Mouse (Mus musculus): ENCODE data around the gene Ccdc160. TPM values are rescaled to one million over a fixed set of nuclear protein-coding genes. Genes with fewer than 3 reads are reported as not detected.

The Ccdc160 gene
- polyA plus RNA-seq, 1 experiment = not detected

DNA sequence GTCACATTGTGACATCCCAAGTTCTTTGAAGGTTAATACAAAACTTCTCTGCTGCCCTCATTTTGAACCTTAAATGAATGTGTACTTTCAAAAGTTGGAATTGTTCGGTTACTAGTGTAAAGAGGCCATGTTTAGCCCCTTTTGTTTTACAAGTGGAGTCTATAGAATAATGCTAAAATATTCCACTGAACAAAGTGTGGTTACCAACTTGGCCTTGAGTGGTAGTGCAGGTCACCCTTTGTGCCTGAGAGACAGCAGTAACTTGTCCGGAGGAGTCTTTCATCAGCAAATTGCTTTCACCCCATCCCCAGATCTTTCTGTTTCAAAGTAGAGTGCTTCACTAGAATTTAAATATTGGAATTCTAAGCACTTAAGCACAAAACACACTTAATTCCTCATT is 31.8 kb upstream of the Ccdc160 start:
- no peak for TF ChIP-seq CTCF (IDR thresholded peaks at IDR 0.05; ENCODE audit: control insufficient read depth, insufficient read depth, low read length)
- TF ChIP-seq POLR2A (IDR thresholded peaks at IDR 0.05; ENCODE audit: borderline replicate concordance, control insufficient read depth, low read depth, low read length) = no peak
- H3K27ac ChIP-seq (ENCODE audit: control insufficient read depth, insufficient read depth, low read depth, low read length, poor library complexity) = no peak overlapping the region
- H3K4me1 ChIP-seq (ENCODE audit: control insufficient read depth, insufficient read depth, low read length) = no peaks in the 10 kb centered on the region
- WGBS = 80% methylated on average over 2 of the region's 2 CpGs
- no peak overlapping the region for H3K4me3 ChIP-seq (replicated peaks; ENCODE audit: control insufficient read depth, low read depth, low read length)

DNA sequence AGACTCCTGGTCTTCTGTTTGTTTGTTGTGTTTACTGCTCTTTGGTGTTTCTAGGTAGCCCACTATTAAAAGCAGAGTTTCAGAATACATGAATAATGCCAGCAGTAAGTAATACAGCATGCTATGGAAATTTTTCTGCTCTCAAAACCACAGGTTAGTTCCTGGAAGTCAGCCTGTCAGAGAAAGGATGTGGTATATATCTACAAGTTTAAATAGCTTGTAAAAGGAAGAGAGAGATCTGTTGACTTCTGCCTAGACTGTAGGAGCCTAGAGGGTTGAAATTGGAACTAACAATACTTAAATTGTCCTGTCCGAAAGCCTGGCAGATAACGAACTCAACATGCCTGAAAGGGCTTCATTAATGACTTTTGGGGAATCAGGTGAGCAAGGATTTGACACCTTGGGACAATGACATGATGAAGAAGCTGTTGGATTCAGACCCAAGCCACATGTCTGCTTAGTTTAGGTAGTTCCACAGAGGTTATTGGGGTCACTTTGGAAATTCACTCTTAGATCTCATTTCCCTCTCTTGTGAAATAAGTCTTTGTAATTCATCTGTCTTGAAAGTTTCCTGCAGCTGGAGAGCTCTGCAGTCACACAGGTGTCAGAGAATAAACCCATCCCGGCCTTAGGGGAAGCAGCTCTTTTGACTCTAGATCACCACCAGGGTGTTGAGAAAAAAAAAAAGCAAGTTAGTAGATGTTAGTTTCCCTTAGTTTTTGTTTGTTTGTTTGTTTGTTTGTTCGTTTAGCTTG is 30.6 kb upstream of the Ccdc160 start:
- WGBS = 28% methylated on average over 4 of the region's 4 CpGs
- H3K27ac ChIP-seq (ENCODE audit: control insufficient read depth, insufficient read depth, low read depth, low read length, poor library complexity) = no peak overlapping the region

DNA sequence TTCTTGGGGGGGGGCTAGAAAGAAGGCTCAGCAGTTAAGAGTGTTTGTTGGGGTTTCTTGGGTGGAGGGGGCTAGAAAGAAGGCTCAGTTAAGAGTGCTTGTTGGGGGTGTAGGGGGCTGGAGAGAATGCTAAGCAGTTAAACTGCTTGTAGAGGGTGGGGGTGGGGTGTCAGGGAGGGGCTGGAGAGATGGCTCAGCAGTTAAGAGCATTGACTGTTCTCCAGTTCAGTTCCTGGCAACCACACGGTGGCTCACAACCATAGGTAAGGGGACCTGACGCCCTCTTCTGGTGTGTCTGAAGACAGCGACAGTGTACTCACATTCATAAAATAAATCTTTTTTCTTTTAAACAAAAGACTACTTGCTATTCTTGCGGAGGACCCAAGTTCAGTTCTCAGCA is 28.8 kb upstream of the Ccdc160 start:
- Histone ChIP-seq H3K4me3 (replicated peaks; ENCODE audit: control insufficient read depth, low read depth, low read length) (no peak overlapping the region), H3K27ac (ENCODE audit: control insufficient read depth, insufficient read depth, low read depth, low read length, poor library complexity) (no peak overlapping the region), H3K4me1 (ENCODE audit: control insufficient read depth, insufficient read depth, low read length) (no peaks in the 10 kb centered on the region)
- no peak for TF ChIP-seq CTCF (IDR thresholded peaks at IDR 0.05; ENCODE audit: control insufficient read depth, insufficient read depth, low read length)
- WGBS = 67% methylated on average over 4 of the region's 4 CpGs

More for the DNA sequence above, 30.6 kb upstream of the Ccdc160 start:
- no peak overlapping the region for H3K4me3 ChIP-seq (replicated peaks; ENCODE audit: control insufficient read depth, low read depth, low read length)
- TF ChIP-seq CTCF (IDR thresholded peaks at IDR 0.05; ENCODE audit: control insufficient read depth, insufficient read depth, low read length) (no peak), POLR2A (IDR thresholded peaks at IDR 0.05; ENCODE audit: borderline replicate concordance, control insufficient read depth, low read depth, low read length) (no peak)
- H3K4me1 ChIP-seq (ENCODE audit: control insufficient read depth, insufficient read depth, low read length) = no peaks in the 10 kb centered on the region

DNA sequence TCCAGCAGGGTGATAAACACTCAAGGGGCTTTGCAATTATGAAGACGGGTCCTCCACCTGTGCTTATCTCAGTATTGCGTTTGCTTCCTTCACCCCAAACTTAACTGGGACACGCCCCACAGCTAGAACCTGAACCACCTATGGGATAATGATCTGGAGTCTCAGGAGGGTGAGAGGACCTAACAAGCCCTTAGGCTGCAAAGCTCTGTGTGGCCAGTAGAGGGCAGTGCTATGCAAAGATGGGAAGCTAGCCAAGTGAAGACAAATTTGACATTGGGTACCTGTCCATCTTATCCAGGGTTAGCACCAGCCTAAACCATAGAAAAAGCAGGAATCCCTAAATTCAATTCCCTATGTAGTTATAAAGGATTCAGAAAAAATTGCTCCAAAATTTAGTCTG is 15.0 kb upstream of the Ccdc160 start:
- 36% methylated on average over 3 of the region's 3 CpGs for WGBS
- no peak for TF ChIP-seq POLR2A (IDR thresholded peaks at IDR 0.05; ENCODE audit: borderline replicate concordance, control insufficient read depth, low read depth, low read length)
- peak; percentile 63 for TF ChIP-seq CTCF (IDR thresholded peaks at IDR 0.05; ENCODE audit: control insufficient read depth, insufficient read depth, low read length)

DNA sequence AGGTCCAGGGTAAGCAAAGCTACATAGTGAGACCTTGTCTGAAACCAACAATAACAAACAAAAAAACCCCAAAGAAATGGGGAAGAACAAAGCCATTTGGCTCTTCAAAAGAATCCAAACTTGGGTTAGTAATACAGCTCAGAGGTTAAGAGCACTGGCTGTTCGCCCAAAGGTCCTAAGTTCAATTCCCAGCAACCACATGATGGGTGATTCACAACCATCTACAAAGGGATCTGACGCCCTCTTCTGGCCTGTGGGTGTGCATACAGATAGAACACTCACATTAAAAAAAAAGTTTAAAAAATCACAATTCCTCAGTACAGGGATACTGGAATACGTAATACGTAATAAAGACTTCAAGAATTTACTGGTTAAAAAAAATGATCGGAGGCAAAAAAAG is 13.3 kb upstream of the Ccdc160 start:
- Histone ChIP-seq H3K27ac (ENCODE audit: control insufficient read depth, insufficient read depth, low read depth, low read length, poor library complexity) (no peak overlapping the region), H3K4me1 (ENCODE audit: control insufficient read depth, insufficient read depth, low read length) (no peaks in the 10 kb centered on the region), H3K4me3 (replicated peaks; ENCODE audit: control insufficient read depth, low read depth, low read length) (no peak overlapping the region)
- TF ChIP-seq POLR2A (IDR thresholded peaks at IDR 0.05; ENCODE audit: borderline replicate concordance, control insufficient read depth, low read depth, low read length) = no peak
- TF ChIP-seq CTCF (IDR thresholded peaks at IDR 0.05; ENCODE audit: control insufficient read depth, insufficient read depth, low read length) = no peak
- 75% methylated on average over 5 of the region's 5 CpGs for WGBS

More for the DNA sequence above, 15.0 kb upstream of the Ccdc160 start:
- Histone ChIP-seq H3K27ac (ENCODE audit: control insufficient read depth, insufficient read depth, low read depth, low read length, poor library complexity) (no peak overlapping the region), H3K4me1 (ENCODE audit: control insufficient read depth, insufficient read depth, low read length) (no peaks in the 10 kb centered on the region), H3K4me3 (replicated peaks; ENCODE audit: control insufficient read depth, low read depth, low read length) (no peak overlapping the region)

DNA sequence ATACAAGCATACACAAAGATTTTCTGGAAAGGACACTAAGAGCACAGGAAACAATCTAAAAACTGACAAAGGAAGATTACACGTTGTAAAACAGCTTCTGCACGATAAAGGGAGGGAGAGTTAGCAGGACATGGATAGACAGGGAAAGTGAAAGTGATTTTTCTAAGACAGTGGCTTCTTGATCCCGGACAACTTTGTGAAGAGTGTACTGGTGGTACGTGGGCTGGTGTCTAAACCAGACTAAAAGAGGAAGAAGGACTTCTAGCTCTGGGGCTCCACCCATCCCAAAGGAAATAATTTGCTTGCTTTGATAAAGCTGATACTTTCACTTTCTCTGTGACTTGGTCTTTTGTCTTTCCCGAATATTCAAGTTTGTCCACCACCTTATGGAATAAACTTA is 7.1 kb upstream of the Ccdc160 start:
- no peaks in the 10 kb centered on the region for H3K4me1 ChIP-seq (ENCODE audit: control insufficient read depth, insufficient read depth, low read length)
- 13% methylated on average over 5 of the region's 5 CpGs for WGBS
- no peak for TF ChIP-seq POLR2A (IDR thresholded peaks at IDR 0.05; ENCODE audit: borderline replicate concordance, control insufficient read depth, low read depth, low read length)
- peak overlapping the region; percentile 2 for H3K4me3 ChIP-seq (replicated peaks; ENCODE audit: control insufficient read depth, low read depth, low read length)
- no peak overlapping the region for H3K27ac ChIP-seq (ENCODE audit: control insufficient read depth, insufficient read depth, low read depth, low read length, poor library complexity)

DNA sequence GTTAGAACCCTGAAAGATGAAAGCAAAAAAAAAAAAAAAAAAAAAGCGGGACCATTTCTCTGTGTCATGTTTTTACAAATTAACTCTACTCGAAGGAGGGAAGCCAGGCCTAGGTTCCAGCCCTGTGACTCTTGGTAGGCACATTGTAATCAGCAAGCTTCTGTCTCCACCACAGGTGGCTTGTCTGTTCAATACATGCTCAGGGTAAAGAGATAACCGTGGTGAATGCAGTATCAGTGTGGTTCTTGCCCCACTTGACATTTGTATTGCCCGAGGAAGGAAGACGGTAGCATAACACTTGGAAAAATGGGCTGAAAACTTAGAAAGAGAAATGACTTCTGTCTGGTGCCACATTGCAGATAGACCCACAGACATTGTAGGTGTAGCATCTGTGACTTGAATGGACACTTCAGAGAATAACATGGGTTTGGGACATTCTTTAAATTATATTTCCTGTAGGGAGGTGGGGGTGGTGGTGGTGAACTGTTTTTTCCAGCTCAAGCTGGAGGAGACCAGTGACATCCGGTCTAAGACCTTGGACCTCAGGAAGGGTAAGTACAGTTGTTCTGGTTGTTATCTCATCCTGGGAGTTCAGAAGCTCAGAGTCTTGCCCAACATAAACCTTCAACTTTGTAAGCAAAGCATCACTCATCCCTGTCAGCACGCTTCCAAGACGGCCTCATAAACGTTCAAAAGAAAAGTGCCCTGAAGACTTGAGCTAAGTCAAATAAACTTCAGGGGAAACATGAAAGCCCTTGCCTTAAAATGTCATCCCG is 1.1 kb downstream of the Ccdc160 start:
- Histone ChIP-seq H3K27ac (ENCODE audit: control insufficient read depth, insufficient read depth, low read depth, low read length, poor library complexity) (no peak overlapping the region), H3K4me3 (replicated peaks; ENCODE audit: control insufficient read depth, low read depth, low read length) (no peak overlapping the region), H3K4me1 (ENCODE audit: control insufficient read depth, insufficient read depth, low read length) (no peaks in the 10 kb centered on the region)
- WGBS = 62% methylated on average over 10 of the region's 10 CpGs
- TF ChIP-seq CTCF (IDR thresholded peaks at IDR 0.05; ENCODE audit: control insufficient read depth, insufficient read depth, low read length) (no peak), POLR2A (IDR thresholded peaks at IDR 0.05; ENCODE audit: borderline replicate concordance, control insufficient read depth, low read depth, low read length) (no peak)

DNA sequence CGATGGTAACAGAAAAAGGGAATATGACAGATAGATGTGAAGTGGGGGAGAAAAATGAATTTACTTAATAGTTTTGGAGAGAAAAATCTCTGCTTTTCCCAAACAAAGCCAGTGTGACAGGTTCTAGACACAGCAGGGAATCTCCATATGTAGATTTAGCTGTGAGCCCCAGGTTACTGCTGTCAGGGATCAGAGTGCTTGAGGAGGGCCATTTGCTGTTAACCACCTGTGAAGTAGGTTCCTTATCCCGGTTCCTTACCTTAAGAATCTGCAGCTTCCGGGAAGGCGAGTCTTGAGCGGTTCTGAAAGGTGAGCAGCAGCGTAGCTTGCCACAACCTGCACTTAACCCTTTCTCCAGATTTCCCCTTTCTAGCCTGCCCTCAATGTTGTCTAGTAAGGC is 1.9 kb downstream of the Ccdc160 start:
- no peak overlapping the region for H3K4me3 ChIP-seq (replicated peaks; ENCODE audit: control insufficient read depth, low read depth, low read length)
- H3K27ac ChIP-seq (ENCODE audit: control insufficient read depth, insufficient read depth, low read depth, low read length, poor library complexity) = no peak overlapping the region
- TF ChIP-seq CTCF (IDR thresholded peaks at IDR 0.05; ENCODE audit: control insufficient read depth, insufficient read depth, low read length) (no peak), POLR2A (IDR thresholded peaks at IDR 0.05; ENCODE audit: borderline replicate concordance, control insufficient read depth, low read depth, low read length) (no peak)
- 70% methylated on average over 6 of the region's 6 CpGs for WGBS
- H3K4me1 ChIP-seq (ENCODE audit: control insufficient read depth, insufficient read depth, low read length) = no peaks in the 10 kb centered on the region
